Mouse (Mus musculus) mature B cell (primary cell): ENCODE measurements at regions not wholly inside any gene's neighbourhood (a gene's known extent, or its start where the extent isn't known, plus 50 kb on each side); places are given as distances from the start of the nearest gene placed in this dataset.
"Not testable (repeated sequence)": the region's sequence is repeated elsewhere in the genome, so short reads cannot be mapped to it uniquely, and the experiment has no call there.

ENCODE experiments used
- in situ Hi-C: fragments of 300-500 bp; cut with MboI; formaldehyde crosslinking; loops from 2 replicates; pipeline ENCODE4 v1.14.3; 2019

GRCm38 (mm10) chr4:105844675-105845466 is 55.2 kb downstream of the Gm12728 start:
- in situ Hi-C loops: no loop called here

- in situ Hi-C loops: not testable (repeated sequence)
Measured at GRCm38 (mm10) chr4:105845998-105846989, 56.6 kb downstream of the Gm12728 start.

DNA sequence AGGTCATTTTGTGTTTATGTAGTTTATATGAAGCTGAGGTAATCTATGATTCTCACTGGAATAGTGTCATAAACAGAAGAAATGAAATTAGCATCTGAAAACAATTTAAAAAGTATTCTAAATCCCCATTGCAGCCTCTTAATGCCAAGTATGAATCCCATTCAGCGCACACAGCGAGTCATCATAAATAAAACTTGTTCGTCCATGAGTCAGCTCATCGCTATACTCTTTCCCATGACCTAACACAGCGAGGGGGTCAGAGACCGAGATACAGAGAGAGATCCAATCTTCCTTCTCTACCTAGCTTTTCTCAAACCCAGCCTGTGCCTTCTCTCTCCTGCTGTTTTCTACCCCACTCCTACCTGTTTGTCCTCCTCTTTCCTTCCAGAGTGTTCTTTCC is 63.4 kb downstream of the Gm12728 start:
- in situ Hi-C loops: no loop called here

- in situ Hi-C loops: no loop called here
Measured at GRCm38 (mm10) chr4:105859052-105859864, 69.6 kb downstream of the Gm12728 start.

DNA sequence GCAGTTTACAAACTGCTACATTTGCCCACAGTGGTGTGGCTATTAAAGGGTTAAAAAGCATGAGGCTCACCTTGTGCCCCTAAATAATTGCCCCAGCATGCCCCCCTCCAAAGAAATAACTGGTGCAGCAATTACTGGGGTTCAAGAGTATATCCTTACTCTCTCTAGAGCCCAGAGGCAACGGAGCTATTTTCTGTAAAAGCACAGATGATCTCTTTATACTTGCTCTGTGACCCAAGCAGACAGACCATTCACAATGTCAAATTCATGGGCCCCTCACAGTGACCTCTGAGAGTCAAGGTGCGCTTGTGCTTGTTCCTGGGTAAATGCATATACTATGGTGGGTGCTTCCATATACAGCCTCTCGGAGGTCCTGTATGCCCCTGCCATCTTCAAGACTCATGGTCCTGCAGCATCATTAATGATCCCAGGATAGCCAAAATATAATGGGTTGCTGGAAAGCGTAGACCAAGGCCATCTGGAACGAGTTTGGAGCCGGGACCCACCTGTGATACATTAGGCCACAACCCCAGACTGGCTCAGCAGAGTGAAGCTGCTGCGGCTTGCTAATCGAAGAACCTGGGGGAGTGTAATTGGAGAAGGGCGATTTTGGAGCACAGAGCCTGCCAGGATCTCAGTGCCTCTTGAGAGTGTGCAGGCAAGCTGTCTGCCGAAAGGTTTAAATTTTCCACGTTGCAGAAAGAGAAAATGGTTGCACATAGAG is 71.4 kb downstream of the Gm12728 start:
- in situ Hi-C loops: no loop called here

- in situ Hi-C loops: no loop called here
Measured at GRCm38 (mm10) chr4:105861654-105862037, 72.0 kb downstream of the Gm12728 start.

- in situ Hi-C loops: no loop called here
Measured at GRCm38 (mm10) chr4:105870512-105870911, 80.8 kb downstream of the Gm12728 start.

GRCm38 (mm10) chr4:105877246-105877645 is 87.6 kb downstream of the Gm12728 start:
- in situ Hi-C loops: no loop called here

DNA sequence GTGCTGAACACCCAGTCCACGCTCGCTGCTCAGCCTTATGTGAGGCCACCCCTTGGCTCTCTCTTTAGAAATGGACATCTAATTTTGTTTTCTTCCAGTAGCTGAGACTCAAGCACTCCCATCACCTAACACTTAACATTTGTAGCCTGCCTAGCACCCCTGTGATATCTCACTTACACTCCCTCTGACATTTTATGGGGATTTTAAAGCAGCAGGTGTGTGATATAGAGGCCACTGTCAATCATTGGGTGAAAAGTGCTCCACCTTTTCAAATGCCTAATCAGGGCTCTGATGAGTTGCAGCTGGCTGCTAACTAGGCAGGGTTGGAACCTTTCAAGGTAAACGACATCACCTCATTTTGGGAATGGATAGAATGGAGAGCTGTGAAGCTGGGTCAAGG is 90.2 kb downstream of the Gm12728 start:
- in situ Hi-C loops: no loop called here

- in situ Hi-C loops: no loop called here
Measured at GRCm38 (mm10) chr4:105884791-105885190, 95.1 kb downstream of the Gm12728 start.

DNA sequence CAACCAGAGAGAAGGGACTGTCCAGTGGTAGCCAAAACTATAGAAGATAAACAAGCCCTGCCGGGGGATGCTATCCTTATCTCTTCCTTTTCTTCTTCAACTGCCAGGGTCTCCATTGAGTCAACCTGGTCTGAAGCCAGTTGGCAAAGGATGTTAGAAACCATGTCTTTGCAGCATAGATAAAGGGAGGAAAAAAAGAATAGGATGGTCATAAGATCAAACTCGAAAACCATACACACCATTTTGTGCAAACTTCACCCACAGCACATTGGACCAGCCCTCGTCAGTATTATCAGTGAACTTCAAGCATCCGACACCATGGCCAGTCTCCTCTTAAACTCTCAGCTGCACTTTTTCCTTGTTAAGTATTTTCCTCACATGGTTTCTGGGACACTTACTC is 101.8 kb downstream of the Gm12728 start:
- in situ Hi-C loops: no loop called here

GRCm38 (mm10) chr4:105892065-105892464 is 102.4 kb downstream of the Gm12728 start:
- in situ Hi-C loops: no loop called here

DNA sequence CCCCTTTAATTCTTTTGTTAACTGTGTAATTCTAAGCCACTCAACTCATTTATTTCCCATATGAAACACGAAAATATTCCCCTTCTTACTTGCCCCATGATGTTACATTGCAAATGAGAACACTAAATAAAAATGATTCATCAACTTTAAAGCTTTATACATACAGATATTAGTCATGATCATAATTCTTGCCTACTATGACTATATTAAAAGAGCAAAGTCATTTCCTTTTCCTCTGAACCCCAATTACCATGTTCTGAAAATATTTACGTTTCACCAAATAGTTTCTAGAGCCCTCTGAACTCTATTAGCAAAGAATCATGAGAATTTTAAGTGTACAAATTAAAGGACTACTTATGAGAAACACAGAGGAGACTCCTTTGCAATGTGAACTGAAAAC is 105.4 kb downstream of the Gm12728 start:
- in situ Hi-C loops: no loop called here

DNA sequence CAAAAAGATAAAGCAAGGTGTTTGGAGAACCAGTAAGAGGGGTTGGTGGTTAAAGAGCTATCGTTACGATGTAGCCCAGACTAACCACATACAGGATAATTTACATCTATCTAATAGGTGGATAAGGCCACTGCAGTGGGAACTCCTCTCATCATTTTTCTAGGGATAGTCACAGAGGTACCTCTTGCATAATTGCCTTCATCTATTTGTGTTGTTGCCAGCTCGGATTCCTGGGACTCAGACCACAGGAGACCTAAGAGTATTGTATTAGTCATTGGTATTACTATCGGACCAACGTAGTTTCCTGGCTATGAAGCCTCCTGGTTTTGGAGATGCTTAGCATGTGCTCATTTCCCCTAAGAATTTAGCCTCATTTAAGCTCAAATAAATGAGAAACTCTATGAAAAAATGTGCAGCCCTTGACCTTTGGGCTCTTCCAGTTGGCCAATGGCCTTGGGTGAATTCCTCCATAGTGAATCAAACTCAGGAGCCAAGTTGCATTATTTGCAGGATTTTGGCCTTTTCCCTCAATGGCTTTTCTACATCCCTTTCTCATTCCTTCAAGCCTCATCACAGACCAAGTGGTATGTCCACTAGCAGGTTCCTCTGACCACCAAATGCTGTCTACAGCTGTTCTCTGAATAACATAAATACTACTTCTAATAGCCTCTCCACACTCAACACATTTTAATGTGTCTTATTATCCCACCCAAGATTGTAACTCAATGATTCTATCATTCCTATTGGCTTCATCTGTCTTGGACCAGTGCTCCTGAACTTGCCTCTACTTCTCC is 108.6 kb downstream of the Gm12728 start:
- in situ Hi-C loops: no loop called here

- in situ Hi-C loops: loop anchor here (25.0 kb wide), 1 partner anchor 768 kb away; no protein-coding TSS in a partner anchor
Measured at GRCm38 (mm10) chr4:105904896-105905295, 115.2 kb downstream of the Gm12728 start.

DNA sequence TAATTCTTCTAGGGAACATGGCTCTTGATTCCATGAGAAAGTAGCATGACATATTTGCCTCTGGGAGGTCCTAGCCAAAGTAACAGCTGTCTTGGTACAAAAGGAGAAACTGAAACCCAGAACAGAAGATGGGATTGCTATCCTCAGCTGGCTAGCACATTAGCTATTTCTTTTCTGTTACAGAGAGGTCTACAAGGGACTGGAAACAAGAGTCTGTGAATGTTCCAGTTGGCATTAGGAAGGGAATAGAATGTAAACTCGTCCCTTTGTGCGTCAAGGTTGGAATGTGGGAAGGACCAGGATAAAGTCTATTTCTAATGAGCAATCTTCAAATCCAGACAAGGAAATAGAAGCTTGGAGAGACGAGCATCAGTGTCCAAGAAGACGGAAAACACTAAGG is 116.7 kb downstream of the Gm12728 start:
- in situ Hi-C loops: loop anchor here (25.0 kb wide), 1 partner anchor 769 kb away; no protein-coding TSS in a partner anchor

DNA sequence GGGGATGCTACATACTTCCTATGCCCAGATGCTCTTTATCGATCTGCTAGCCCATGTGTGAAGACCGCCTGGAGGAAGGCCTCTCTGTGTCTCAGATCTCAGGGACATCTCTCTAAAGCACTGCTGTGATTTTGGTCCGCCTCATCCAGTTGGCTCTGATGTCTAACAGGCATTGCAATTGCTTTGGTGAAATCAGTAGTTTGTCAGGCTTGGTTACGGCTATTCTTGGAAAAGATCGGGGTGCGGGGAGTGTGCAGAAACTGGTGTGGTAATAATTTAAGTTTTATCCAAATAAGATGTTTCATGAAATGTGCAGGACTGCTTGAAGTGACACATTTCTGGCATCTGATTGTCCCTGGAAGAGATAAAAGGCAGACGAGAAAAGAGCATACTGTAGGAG is 117.9 kb downstream of the Gm12728 start:
- in situ Hi-C loops: loop anchor here (25.0 kb wide), 1 partner anchor 770 kb away; no protein-coding TSS in a partner anchor

GRCm38 (mm10) chr4:105908281-105908680 is 118.6 kb downstream of the Gm12728 start:
- in situ Hi-C loops: loop anchor here (25.0 kb wide), 1 partner anchor 771 kb away; no protein-coding TSS in a partner anchor

- in situ Hi-C loops: loop anchor here (25.0 kb wide), 1 partner anchor 772 kb away; no protein-coding TSS in a partner anchor
Measured at GRCm38 (mm10) chr4:105909272-105909671, 119.6 kb downstream of the Gm12728 start.

DNA sequence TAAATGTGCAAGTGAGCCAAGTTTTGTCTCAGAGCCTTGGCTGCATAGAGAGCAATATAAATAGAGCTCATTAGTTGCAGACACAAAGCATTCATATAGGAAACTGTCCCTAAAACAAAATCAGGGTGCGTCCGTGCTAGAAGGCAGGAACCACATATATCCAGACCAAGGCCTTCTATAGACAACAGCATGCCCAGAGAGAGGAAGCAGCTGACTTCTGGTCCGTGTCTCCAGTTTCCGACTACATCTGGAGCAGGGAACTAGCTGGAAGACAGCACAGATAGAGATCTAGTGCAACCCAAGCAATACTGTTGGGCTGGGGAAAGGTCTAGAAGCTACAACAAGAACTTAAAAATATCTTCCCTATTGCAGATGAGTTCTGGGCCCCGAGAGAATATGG is 121.0 kb downstream of the Gm12728 start:
- in situ Hi-C loops: loop anchor here (25.0 kb wide), 1 partner anchor 773 kb away; no protein-coding TSS in a partner anchor
